Mouse (Mus musculus) lung, postnatal 10 days (tissue): ENCODE measurements at regions not wholly inside any gene's neighbourhood (a gene's known extent, or its start where the extent isn't known, plus 50 kb on each side); places are given as distances from the start of the nearest gene placed in this dataset.

Source experiments
- DNase-seq: peaks from one replicate; pipeline ENCODE4 v3.0.0; 2021

GRCm38 (mm10) chr1:63977956-63978355 is 144.1 kb downstream of the Klf7 start:
- no peak for DNase-seq

- DNase-seq, result no peak
These were observed 144.7 kb downstream of the Klf7 start for GRCm38 (mm10) chr1:63977302-63977888.

GRCm38 (mm10) chr1:63976862-63977261 is 145.2 kb downstream of the Klf7 start:
- no peak for DNase-seq

GRCm38 (mm10) chr1:63967849-63968248 is 154.2 kb downstream of the Klf7 start:
- no peak for DNase-seq

GRCm38 (mm10) chr1:63965446-63965845 is 156.6 kb downstream of the Klf7 start:
- no peak for DNase-seq

GRCm38 (mm10) chr1:63964519-63964918 is 157.6 kb downstream of the Klf7 start:
- peak; percentile 44 for DNase-seq

- no peak for DNase-seq
These were observed 166.3 kb downstream of the Klf7 start for GRCm38 (mm10) chr1:63955701-63956355.

GRCm38 (mm10) chr1:63954876-63955513 is 167.1 kb downstream of the Klf7 start:
- no peak for DNase-seq

GRCm38 (mm10) chr1:63954172-63954571 is 167.9 kb downstream of the Klf7 start:
- peak; percentile 17 for DNase-seq

- DNase-seq, result peak; percentile 66
These were observed 168.7 kb downstream of the Klf7 start for GRCm38 (mm10) chr1:63953229-63953883.

- no peak for DNase-seq
These were observed 170.4 kb downstream of the Klf7 start for GRCm38 (mm10) chr1:63951663-63952062.

GRCm38 (mm10) chr1:63947278-63947677 is 174.8 kb downstream of the Klf7 start:
- DNase-seq, result no peak

GRCm38 (mm10) chr1:63946834-63947233 is 175.2 kb downstream of the Klf7 start:
- no peak for DNase-seq

GRCm38 (mm10) chr1:63944786-63945185 is 175.7 kb upstream of the 4933402D24Rik start:
- DNase-seq, result no peak

- no peak for DNase-seq
These were observed 169.3 kb upstream of the 4933402D24Rik start for GRCm38 (mm10) chr1:63938416-63938815.

GRCm38 (mm10) chr1:63937480-63937879 is 168.4 kb upstream of the 4933402D24Rik start:
- DNase-seq, result no peak

- DNase-seq, result no peak
These were observed 165.7 kb upstream of the 4933402D24Rik start for GRCm38 (mm10) chr1:63934570-63935280.

- no peak for DNase-seq
These were observed 163.4 kb upstream of the 4933402D24Rik start for GRCm38 (mm10) chr1:63932484-63932883.

- DNase-seq, result no peak
These were observed 160.5 kb upstream of the 4933402D24Rik start for GRCm38 (mm10) chr1:63929362-63930125.

GRCm38 (mm10) chr1:63928850-63929249 is 159.8 kb upstream of the 4933402D24Rik start:
- DNase-seq, result no peak

- no peak for DNase-seq
These were observed 159.3 kb upstream of the 4933402D24Rik start for GRCm38 (mm10) chr1:63928361-63928760.
